Mouse (Mus musculus): ENCODE measurements at regions not wholly inside any gene's neighbourhood (a gene's known extent, or its start where the extent isn't known, plus 50 kb on each side); places are given as distances from the start of the nearest gene placed in this dataset.

GRCm38 (mm10) chr12:68997259-68997658 lies 161.7 kb downstream of the Rps29 start:
- Histone ChIP-seq H3K4me3 (replicated peaks in 1 of 3; ENCODE audit: low read depth in 2 of 3, low read length in 2 of 3, poor library complexity in 1 of 3) (no peak overlapping the region), H3K9me3 (replicated peaks; ENCODE audit: low read length) (no peaks in the 10 kb centered on the region), H3K9ac (ENCODE audit: insufficient read depth, low read depth) (no peak overlapping the region), H3K27ac (ENCODE audit: insufficient read depth, low read depth) (no peak overlapping the region), H3K79me2 (replicated peaks; ENCODE audit: control insufficient read depth, extremely low read depth, insufficient read depth, poor library complexity, severe bottlenecking) (no peaks in the 10 kb centered on the region), H3K36me3 (replicated peaks in 1 of 2; ENCODE audit: control insufficient read depth in 1 of 2, insufficient read depth in 1 of 2, low read length in 1 of 2) (no peaks in the 10 kb centered on the region), H3K27me3 (replicated peaks) (no peaks in the 10 kb centered on the region), H3K4me1 (ENCODE audit: control insufficient read depth in 1 of 2, insufficient read depth in 2 of 2) (no peaks in the 10 kb centered on the region), H3K4me2 (ENCODE audit: insufficient read depth, low read depth, poor library complexity, severe bottlenecking) (no peak overlapping the region)
- DNase-seq (ENCODE audit: extremely low read depth): no peak
- no peak for TF ChIP-seq EP300 (IDR thresholded peaks at IDR 0.05; ENCODE audit: low read length)
- no peak for TF ChIP-seq BHLHE40 (IDR thresholded peaks at IDR 0.05; ENCODE audit: low read depth, low read length)
- TF ChIP-seq MYC (IDR thresholded peaks at IDR 0.05; ENCODE audit: low read depth, low read length): no peak
- no peak for TF ChIP-seq MEF2A (IDR thresholded peaks at IDR 0.05; ENCODE audit: borderline replicate concordance, low read depth, low read length)
- TF ChIP-seq ZC3H11A (IDR thresholded peaks at IDR 0.05; ENCODE audit: low read depth, low read length): no peak
- no peak for TF ChIP-seq CTCF (conservative IDR thresholded peaks at IDR 0.05 in 1 of 2, IDR thresholded peaks at IDR 0.05 in 1 of 2; ENCODE audit: low read depth in 2 of 2, low read length in 2 of 2)
- TF ChIP-seq IRF4 (IDR thresholded peaks at IDR 0.05; ENCODE audit: low read depth, low read length): no peak
- TF ChIP-seq CHD1 (IDR thresholded peaks at IDR 0.05; ENCODE audit: low read depth, low read length): no peak
- TF ChIP-seq ZNF384 (IDR thresholded peaks at IDR 0.05; ENCODE audit: low read depth, low read length): no peak
- TF ChIP-seq HCFC1 (IDR thresholded peaks at IDR 0.05; ENCODE audit: low read depth, low read length): no peak
- TF ChIP-seq USF2 (conservative IDR thresholded peaks at IDR 0.05; ENCODE audit: low read depth, low read length): no peak
- TF ChIP-seq ETS1 (conservative IDR thresholded peaks at IDR 0.05; ENCODE audit: low read depth, low read length): no peak
- TF ChIP-seq GABPA (IDR thresholded peaks at IDR 0.05; ENCODE audit: insufficient replicate concordance, low read depth, low read length): no peak
- dilution Hi-C loops (cut with MboI; ENCODE audit: extremely low pct_ligation_motif_present, extremely low pct_unique_long_range_greater_than_20kb, low sequenced_read_pairs): no loop called here
- in situ Hi-C loops (cut with MboI; ENCODE audit: low pct_ligation_motif_present, low pct_unique_long_range_greater_than_20kb, low sequenced_read_pairs): no loop called here

GRCm38 (mm10) chr12:68996740-68997139 lies 162.2 kb downstream of the Rps29 start:
- no peak for DNase-seq (ENCODE audit: extremely low read depth)
- Histone ChIP-seq H3K79me2 (replicated peaks; ENCODE audit: control insufficient read depth, extremely low read depth, insufficient read depth, poor library complexity, severe bottlenecking) (no peaks in the 10 kb centered on the region), H3K4me1 (ENCODE audit: control insufficient read depth in 1 of 2, insufficient read depth in 2 of 2) (no peaks in the 10 kb centered on the region), H3K4me2 (ENCODE audit: insufficient read depth, low read depth, poor library complexity, severe bottlenecking) (no peak overlapping the region), H3K36me3 (replicated peaks in 1 of 2; ENCODE audit: control insufficient read depth in 1 of 2, insufficient read depth in 1 of 2, low read length in 1 of 2) (no peaks in the 10 kb centered on the region), H3K27ac (ENCODE audit: insufficient read depth, low read depth) (no peak overlapping the region), H3K27me3 (replicated peaks) (no peaks in the 10 kb centered on the region), H3K4me3 (replicated peaks in 1 of 3; ENCODE audit: low read depth in 2 of 3, low read length in 2 of 3, poor library complexity in 1 of 3) (no peak overlapping the region), H3K9me3 (replicated peaks; ENCODE audit: low read length) (no peaks in the 10 kb centered on the region), H3K9ac (ENCODE audit: insufficient read depth, low read depth) (no peak overlapping the region)
- dilution Hi-C loops (cut with MboI; ENCODE audit: extremely low pct_ligation_motif_present, extremely low pct_unique_long_range_greater_than_20kb, low sequenced_read_pairs) (no loop called here), in situ Hi-C loops (cut with MboI; ENCODE audit: low pct_ligation_motif_present, low pct_unique_long_range_greater_than_20kb, low sequenced_read_pairs) (no loop called here)
- TF ChIP-seq KAT2A (IDR thresholded peaks at IDR 0.05; ENCODE audit: insufficient replicate concordance, low read length) (no peak), USF2 (conservative IDR thresholded peaks at IDR 0.05; ENCODE audit: low read depth, low read length) (no peak), PAX5 (IDR thresholded peaks at IDR 0.05; ENCODE audit: low read length) (no peak), ZMIZ1 (IDR thresholded peaks at IDR 0.05; ENCODE audit: low read depth, low read length) (no peak)
